Mouse (Mus musculus) limb, embryonic 10.5 days (tissue): ENCODE measurements around the gene Slc5a5. TPM values are rescaled to one million over a fixed set of nuclear protein-coding genes. Genes with fewer than 3 reads are reported as not detected.

Source experiments
- DNase-seq: peaks from one replicate; pipeline ENCODE4 v3.0.0-alpha.2; 2017; ENCODE audit warnings: low spot score
- H3K27ac ChIP-seq: fragments of 300-500 bp; sonication (generic); 2 replicates; pipeline ENCODE4 v1.5.1; 2016; ENCODE audit warnings: mild to moderate bottlenecking
- H3K27me3 ChIP-seq: fragments of 300-500 bp; sonication (generic); 2 replicates; pipeline ENCODE4 v1.6.1; 2016; ENCODE audit warnings: low read depth, mild to moderate bottlenecking; ENCODE audit not compliant: poor library complexity, severe bottlenecking
- H3K36me3 ChIP-seq: fragments of 300-500 bp; sonication (generic); 2 replicates; pipeline ENCODE4 v1.6.1; 2016; ENCODE audit warnings: mild to moderate bottlenecking, moderate library complexity
- H3K4me1 ChIP-seq: fragments of 300-500 bp; sonication (generic); 2 replicates; pipeline ENCODE4 v1.6.1; 2016
- H3K4me3 ChIP-seq: fragments of 300-500 bp; sonication (generic); 2 replicates; pipeline ENCODE4 v1.5.1; 2016; ENCODE audit warnings: mild to moderate bottlenecking, moderate library complexity
- H3K9me3 ChIP-seq: fragments of 300-500 bp; sonication (generic); replicated peaks from 2 replicates; pipeline ENCODE4 v1.6.1; 2016; ENCODE audit warnings: mild to moderate bottlenecking
- WGBS: fragments of 180-500 bp; shearing (Covaris S2); methylation state at CpG from one replicate; pipeline ENCODE4 v1.1.7; 2016; 5-methylcytosine and 5-hydroxymethylcytosine counted together
- polyA plus RNA-seq: library from polyadenylated mRNA; unstranded; fragments of >200 nt; fragmentation: Nextera tagmentation; extraction: Ambion mirVana; gene quantifications from 2 replicates; pipeline ENCODE4 v1.2.1, GENCODE M21; 2016

The Slc5a5 gene
- polyA plus RNA-seq, 1 experiment from 2014 or later = 0.23 TPM

DNA sequence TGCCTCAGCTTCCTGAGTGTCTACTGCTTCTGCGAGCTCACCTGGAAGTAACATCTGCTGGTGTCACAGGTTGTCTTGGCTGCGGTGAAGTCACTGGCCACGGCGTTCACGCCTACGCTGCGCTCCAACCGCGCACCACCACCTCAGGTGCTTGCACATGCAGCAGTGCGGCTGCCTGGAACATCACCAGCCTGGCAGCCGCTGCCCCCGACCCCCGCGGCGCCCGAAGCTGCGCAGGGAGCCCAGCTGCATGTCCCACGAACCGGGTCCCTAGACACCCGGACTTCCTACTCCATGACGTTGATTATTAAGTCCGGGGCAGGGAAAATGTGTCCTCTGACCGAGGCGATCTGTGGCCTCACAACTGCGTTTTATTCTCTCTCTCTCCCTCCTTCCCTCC is 50.1 kb downstream of the Slc5a5 start:
- Histone ChIP-seq H3K9me3 (no peaks in the 10 kb centered on the region), H3K27ac (no peak overlapping the region), H3K27me3 (peaks cover 28% of the 10 kb centered on the region), H3K36me3 (no peaks in the 10 kb centered on the region), H3K4me3 (no peak overlapping the region), H3K4me1 (peaks cover 39% of the 10 kb centered on the region)
- WGBS = 73% methylated on average over 25 of the region's 25 CpGs
- no peak for DNase-seq

DNA sequence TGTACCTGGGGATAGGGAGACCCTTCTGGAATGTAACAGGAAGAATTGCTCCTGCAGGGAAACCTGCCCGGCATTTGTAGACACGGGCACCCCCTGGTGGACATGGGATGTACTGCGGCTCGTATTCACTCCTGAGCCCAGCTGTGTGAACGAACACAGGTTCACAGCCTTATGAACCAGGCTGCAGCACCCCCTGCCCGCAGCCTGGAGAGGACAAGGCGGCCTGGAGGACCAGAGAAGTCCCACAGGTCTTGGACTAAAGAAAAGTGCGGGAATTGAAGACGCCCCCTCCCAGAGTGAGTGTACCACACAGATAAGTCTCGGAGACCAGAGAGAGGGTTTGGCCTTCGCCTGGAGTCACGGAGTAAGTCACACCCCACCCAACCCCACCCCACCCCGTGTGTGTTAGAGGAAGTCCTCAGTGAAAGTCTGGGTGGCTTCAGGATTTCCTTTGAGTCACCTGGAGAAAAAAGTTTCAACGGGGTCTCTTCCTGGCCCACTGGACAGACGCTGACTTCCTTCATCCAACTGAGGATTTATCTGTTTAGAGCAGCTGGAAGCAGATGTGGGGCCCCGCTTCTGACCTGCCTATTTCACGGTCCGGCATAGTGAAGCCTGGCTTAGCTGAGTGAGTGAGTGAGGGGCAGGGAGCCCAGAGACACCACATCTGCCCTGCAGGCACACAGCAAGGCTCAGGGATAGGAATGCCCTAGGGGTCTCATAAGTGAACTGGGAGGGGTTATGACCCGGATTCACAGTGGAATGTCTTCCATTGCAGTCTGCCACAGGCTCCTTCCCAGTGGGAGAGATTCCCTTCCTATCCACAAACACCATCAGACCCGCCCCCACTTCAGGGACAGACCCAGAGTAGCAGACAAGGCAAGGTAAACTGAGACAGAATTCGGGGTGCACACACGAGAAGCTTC is 51.1 kb downstream of the Slc5a5 start:
- Histone ChIP-seq H3K9me3 (no peaks in the 10 kb centered on the region), H3K36me3 (peaks cover 6% of the 10 kb centered on the region), H3K27ac (peak overlapping the region; percentile 90; the same call in 1 of the 2 replicates), H3K4me1 (peaks cover 39% of the 10 kb centered on the region), H3K27me3 (peaks cover 20% of the 10 kb centered on the region), H3K4me3 (peak overlapping the region; percentile 18; the same call in 1 of the 2 replicates)
- 43% methylated on average over 22 of the region's 22 CpGs for WGBS
- peak; percentile 97 for DNase-seq

DNA sequence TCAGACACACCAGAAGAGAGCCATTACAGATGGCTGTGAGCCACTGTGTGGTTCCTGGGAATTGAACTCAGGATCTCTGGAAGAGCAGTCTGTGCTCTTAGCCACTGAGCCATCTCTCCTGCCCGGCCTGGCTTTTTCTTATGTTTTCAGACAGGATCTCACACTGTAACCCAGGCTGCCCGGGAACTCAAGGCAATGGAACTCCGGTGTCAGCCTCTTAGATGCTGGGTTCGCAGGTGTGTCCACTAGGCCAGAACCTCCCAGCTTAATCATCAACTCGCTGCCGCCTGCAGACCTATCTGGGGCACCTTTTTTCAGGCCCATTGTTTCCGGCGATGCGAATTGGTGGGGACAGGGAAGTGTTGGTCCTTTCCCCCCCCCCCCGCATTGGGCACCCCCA is 52.0 kb downstream of the Slc5a5 start:
- 61% methylated on average over 10 of the region's 10 CpGs for WGBS
- H3K36me3 ChIP-seq = peaks cover 10% of the 10 kb centered on the region
- H3K4me3 ChIP-seq = peak overlapping the region; percentile 18; the same call in 1 of the 2 replicates
- peaks cover 17% of the 10 kb centered on the region; the same call in 1 of the 2 replicates for H3K27me3 ChIP-seq
- peak overlapping the region; percentile 90; the same call in 1 of the 2 replicates for H3K27ac ChIP-seq
- no peak for DNase-seq
- peaks cover 39% of the 10 kb centered on the region for H3K4me1 ChIP-seq
- no peaks in the 10 kb centered on the region for H3K9me3 ChIP-seq

DNA sequence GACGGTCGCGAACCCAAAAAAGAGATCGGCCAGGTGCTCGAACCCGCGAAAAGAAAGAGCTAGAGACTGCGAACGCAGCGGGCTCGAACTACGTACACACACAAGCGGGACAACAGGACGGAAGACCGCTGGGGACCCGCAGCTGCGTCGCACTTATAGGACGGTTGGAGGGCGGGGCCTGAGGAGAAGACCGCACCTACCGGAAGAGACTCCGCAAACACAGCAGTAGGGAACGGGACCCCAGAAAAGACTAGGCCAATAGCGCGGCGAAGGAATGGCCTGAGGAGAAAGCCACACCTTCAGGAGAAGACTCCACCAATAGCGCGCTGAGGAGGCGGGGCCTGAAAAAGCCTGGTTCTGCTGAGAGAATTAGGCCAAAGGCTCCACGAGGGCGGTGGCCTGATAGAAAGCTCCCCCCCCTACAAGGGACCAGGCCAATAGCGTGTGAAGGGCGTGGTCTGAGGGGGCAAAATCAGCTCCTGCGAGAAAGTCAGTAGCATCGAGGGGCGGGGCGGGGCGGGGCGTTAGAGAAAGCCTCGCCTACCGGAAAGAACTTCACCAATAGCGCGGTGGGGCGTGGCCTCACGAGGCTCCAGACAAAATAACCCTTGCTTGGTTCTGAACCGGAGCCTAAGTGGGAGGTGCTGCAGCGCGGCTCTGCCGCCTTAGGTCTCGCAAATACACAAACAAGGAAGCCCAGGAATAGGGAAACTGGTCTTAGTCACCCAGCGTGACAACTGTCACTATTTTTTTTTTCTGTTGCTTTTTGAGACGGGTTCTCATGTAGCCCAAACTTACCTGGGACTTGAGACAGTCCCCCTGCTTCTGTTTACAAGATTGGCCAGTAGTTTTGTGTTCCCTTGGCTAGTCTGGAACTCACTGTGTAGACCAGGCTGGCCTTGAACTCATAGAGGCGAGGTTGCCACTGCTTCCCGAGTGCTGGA is 52.9 kb downstream of the Slc5a5 start, which contains the start of gene Arrdc2:
Gene Arrdc2, minus strand, starts transcription at position 313 of the 944 bp plus-strand sequence.
- WGBS = 3% methylated on average over 55 of the region's 55 CpGs
- H3K27ac ChIP-seq = peak within 1 kb of the TSS; percentile 90

DNA sequence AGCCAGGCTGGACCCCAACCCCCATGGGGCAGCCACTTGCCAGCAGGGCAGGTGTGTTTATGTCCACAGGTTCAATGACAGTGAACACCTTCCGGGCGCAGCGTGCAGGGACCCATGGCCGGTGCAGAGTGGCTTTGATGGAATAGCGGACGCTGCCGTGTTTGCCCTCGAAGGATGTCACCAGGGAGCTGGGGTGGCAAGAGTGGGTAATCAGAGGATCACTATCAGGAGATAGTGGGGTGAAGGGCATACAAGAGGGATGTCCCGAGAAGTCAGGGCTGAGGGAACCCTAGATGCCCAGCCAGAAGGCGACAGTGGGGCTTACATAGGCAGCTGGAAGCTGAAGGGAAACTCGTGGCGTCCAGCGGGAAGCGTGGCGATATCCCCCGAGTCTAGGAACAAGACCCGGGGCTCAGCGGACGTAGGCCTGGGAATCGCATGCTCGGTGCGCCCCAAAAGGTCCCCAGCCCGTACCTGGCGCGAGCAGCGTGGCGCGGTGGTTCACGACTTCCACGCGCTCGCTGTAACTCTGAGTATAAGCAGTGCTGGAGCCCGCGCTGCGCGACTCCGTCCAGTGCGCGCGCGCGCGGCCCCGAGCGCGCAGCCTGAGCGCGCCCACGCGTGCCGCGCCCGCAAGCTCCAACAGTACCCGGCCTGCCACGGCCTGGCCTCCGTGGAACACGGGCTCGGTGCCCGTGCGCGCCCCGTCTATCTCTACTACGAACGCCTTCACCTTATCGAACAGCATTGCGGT is 53.7 kb downstream of the Slc5a5 start:
- H3K9me3 ChIP-seq = no peaks in the 10 kb centered on the region
- peaks cover 13% of the 10 kb centered on the region for H3K36me3 ChIP-seq
- peak overlapping the region; percentile 90 for H3K27ac ChIP-seq
- peaks cover 17% of the 10 kb centered on the region; the same call in 1 of the 2 replicates for H3K27me3 ChIP-seq
- peaks cover 38% of the 10 kb centered on the region for H3K4me1 ChIP-seq
- DNase-seq = peak; percentile 64
- peak overlapping the region; percentile 68 for H3K4me3 ChIP-seq
- 4% methylated on average over 66 of the region's 66 CpGs for WGBS

More for the DNA sequence above, 52.9 kb downstream of the Slc5a5 start, which contains the start of gene Arrdc2:
- Histone ChIP-seq H3K4me3 (peak within 1 kb of the TSS; percentile 68), H3K9me3 (no peaks in the 10 kb centered on the region), H3K27me3 (peaks cover 17% of the 10 kb centered on the region; the same call in 1 of the 2 replicates), H3K4me1 (peaks cover 39% of the 10 kb centered on the region), H3K36me3 (peaks cover 13% of the 10 kb centered on the region)
- peak; percentile 96 for DNase-seq

DNA sequence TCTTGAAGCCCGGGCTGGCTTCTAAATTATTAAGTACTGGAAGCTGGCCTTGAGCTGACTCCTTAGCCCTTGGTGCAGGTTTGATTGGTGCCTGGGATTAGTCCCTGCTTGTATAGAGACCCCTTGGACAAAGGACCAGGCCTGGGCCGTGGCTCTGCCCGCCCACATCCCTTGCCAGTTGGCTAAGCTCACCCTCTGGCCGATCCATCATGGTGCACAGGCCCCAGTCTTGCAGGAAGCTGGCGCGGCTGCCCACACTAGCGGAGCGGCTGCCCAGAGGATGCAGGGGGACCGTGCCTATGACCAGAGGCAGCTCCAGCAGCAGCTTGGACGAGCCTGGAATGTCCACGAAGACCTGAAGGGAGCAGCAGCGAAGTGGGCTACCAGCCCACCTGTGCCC is 55.9 kb downstream of the Slc5a5 start:
- no peak overlapping the region for H3K4me3 ChIP-seq
- no peaks in the 10 kb centered on the region for H3K9me3 ChIP-seq
- DNase-seq = no peak
- H3K27me3 ChIP-seq = 0 out of 2 replicates have a peak, but pooled peaks cover 2% of the 10 kb centered on the region
- 92% methylated on average over 12 of the region's 12 CpGs for WGBS
- H3K27ac ChIP-seq = no peak overlapping the region; the same call in 1 of the 2 replicates
- peaks cover 13% of the 10 kb centered on the region for H3K36me3 ChIP-seq
- H3K4me1 ChIP-seq = peaks cover 58% of the 10 kb centered on the region

DNA sequence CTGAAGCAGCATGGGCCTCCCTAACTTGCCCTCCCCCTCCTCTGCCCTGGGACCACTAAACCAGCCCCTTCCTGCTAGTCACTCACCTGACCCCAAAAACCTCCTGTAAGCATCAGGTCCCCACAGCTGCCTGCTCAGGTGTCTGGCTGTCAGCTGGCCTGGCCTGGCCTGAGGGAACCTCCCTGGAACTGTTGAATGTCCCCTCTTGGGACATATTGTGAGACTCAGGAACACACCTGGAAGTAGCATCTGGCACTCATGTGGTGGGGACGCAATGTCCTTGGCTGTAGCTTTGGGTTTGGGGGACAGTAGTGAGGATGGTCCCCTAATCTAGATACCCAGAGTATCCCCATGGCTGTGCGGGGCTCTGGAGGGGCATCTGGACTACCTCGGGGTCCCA is 58.5 kb downstream of the Slc5a5 start:
- Histone ChIP-seq H3K9me3 (no peaks in the 10 kb centered on the region), H3K4me3 (no peak overlapping the region), H3K27me3 (no peaks in the 10 kb centered on the region), H3K4me1 (peaks cover 49% of the 10 kb centered on the region), H3K36me3 (peaks cover 13% of the 10 kb centered on the region), H3K27ac (0 out of 2 replicates have a peak overlapping the region, but pooled peaks have one; percentile 6)
- 92% methylated on average over 3 of the region's 3 CpGs for WGBS
- DNase-seq = no peak

DNA sequence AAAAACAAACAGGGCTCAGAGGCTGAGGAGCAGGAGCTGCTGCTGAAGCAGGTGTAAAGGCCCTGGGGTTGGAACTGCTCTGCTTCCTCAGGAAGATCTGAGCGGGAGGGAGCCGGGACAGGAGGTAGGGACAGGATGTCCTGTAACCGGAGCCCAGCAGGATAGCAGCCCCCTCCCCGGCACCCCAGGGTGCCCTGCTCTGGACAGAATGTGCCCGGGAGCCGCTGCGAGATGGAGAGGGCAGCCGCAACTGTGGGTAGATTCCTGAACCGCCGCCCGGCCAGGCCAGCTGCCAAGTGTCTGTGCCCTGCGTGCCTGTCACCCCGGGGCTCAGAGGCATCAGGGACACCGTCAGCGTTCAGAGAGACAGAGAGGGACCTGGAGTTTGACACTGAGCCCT is 59.0 kb downstream of the Slc5a5 start:
- Histone ChIP-seq H3K4me3 (no peak overlapping the region), H3K36me3 (peaks cover 13% of the 10 kb centered on the region), H3K27ac (0 out of 2 replicates have a peak overlapping the region, but pooled peaks have one; percentile 64), H3K9me3 (no peaks in the 10 kb centered on the region), H3K4me1 (peaks cover 43% of the 10 kb centered on the region), H3K27me3 (no peaks in the 10 kb centered on the region)
- no peak for DNase-seq
- 50% methylated on average over 15 of the region's 15 CpGs for whole genome bisulfite sequencing

DNA sequence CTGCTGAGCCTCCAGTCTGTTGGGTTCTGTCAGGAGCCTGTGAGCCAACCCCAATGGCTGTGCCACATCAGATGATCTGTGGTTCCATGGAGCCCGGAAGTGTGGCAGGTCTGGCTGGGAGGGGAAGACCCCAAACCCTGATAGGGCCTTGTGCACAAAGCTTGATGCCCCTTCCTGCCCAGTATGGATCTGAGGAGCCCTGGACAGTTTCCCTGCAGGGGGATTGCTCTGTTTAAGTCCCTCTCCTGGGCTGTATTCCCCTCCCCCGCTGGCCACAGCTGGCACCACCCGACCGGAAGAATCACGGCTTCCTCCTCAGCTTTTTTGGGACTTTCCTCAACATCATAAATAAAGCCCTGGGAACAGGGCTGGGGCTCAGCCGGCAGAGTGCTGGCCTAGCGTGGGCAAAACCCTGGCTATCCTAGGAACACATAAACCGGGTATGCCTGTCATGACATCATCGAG is 59.5 kb downstream of the Slc5a5 start:
- WGBS = 62% methylated on average over 9 of the region's 9 CpGs
- Histone ChIP-seq H3K4me1 (peaks cover 41% of the 10 kb centered on the region), H3K36me3 (peaks cover 13% of the 10 kb centered on the region), H3K27ac (peak overlapping the region; percentile 64), H3K27me3 (no peaks in the 10 kb centered on the region), H3K9me3 (no peaks in the 10 kb centered on the region), H3K4me3 (no peak overlapping the region)
- no peak for DNase-seq
